Mouse (Mus musculus) lung, embryonic 14.5 days (tissue): ENCODE data around the gene Cdk10. TPM values are rescaled to one million over a fixed set of nuclear protein-coding genes. Genes with fewer than 3 reads are reported as not detected.

ENCODE experiments used
- ATAC-seq: fragments of 200-750 bp; cut with Nextera tagmentation; 2 replicates; pipeline ENCODE4 v1.8.0; 2017; ENCODE audit warnings: mild to moderate bottlenecking, moderate TSS enrichment, moderate library complexity; ENCODE audit not compliant: insufficient read depth
- DNase-seq: peaks from one replicate; pipeline ENCODE4 v3.0.0-alpha.2; 2015
- H3K27ac ChIP-seq: fragments of 300-500 bp; sonication (generic); 2 replicates; pipeline ENCODE4 v1.5.1; 2014; ENCODE audit warnings: low read depth, mild to moderate bottlenecking, moderate library complexity
- H3K27me3 ChIP-seq: fragments of 300-500 bp; sonication (generic); 2 replicates; pipeline ENCODE4 v1.6.1; 2014; ENCODE audit warnings: low read length, control low read depth; ENCODE audit not compliant: insufficient read depth
- H3K36me3 ChIP-seq: fragments of 300-500 bp; sonication (generic); 2 replicates; pipeline ENCODE4 v1.6.1; 2014; ENCODE audit warnings: control low read depth; ENCODE audit not compliant: insufficient read depth
- H3K4me1 ChIP-seq: fragments of 300-500 bp; sonication (generic); 2 replicates; pipeline ENCODE4 v1.6.1; 2014; ENCODE audit warnings: antibody characterized with exemption, control low read depth; ENCODE audit not compliant: insufficient read depth
- H3K4me2 ChIP-seq: fragments of 300-500 bp; sonication (generic); 2 replicates; pipeline ENCODE4 v1.6.1; 2014; ENCODE audit warnings: mild to moderate bottlenecking
- H3K4me3 ChIP-seq: fragments of 300-500 bp; sonication (generic); 2 replicates; pipeline ENCODE4 v1.5.1; 2014; ENCODE audit warnings: low read depth, low read length
- H3K9ac ChIP-seq: fragments of 300-500 bp; sonication (generic); 2 replicates; pipeline ENCODE4 v1.6.1; 2014
- H3K9me3 ChIP-seq: fragments of 300-500 bp; sonication (generic); 2 replicates; pipeline ENCODE4 v1.6.1; 2016; ENCODE audit warnings: low read depth, low read length, control low read depth
- CTCF ChIP-seq: IDR thresholded peaks from 2 replicates; pipeline ENCODE4 v1.5.1; 2016; ENCODE audit warnings: antibody characterized with exemption, low read depth
- WGBS: fragments of 180-500 bp; shearing (Covaris S2); extraction: QIAGEN DNeasy Blood & Tissue Kit; methylation state at CpG from one replicate; pipeline ENCODE4 v1.1.7; 2014; 5-methylcytosine and 5-hydroxymethylcytosine counted together
- polyA plus RNA-seq: library from polyadenylated mRNA; unstranded; fragments of >200 nt; fragmentation: Nextera tagmentation; extraction: Ambion mirVana; gene quantifications from 2 replicates; pipeline ENCODE4 v1.2.1, GENCODE M21; 2014

Gene Cdk10
- polyA plus RNA-seq, 1 experiment from 2014 or later = 36.3 TPM

- TF ChIP-seq CTCF = no peak
- Histone ChIP-seq H3K4me3 (no peak overlapping the region), H3K27ac (no peak overlapping the region), H3K9ac (no peak overlapping the region), H3K4me2 (no peak overlapping the region), H3K27me3 (peaks cover 21% of the 10 kb centered on the region; the same call in 1 of the 2 replicates), H3K36me3 (peaks cover 19% of the 10 kb centered on the region; the same call in 1 of the 2 replicates), H3K9me3 (no peaks in the 10 kb centered on the region), H3K4me1 (0 out of 2 replicates have a peak, but pooled peaks cover 6% of the 10 kb centered on the region)
- no peak for ATAC-seq
- 23% methylated on average over 7 of the region's 7 CpGs for WGBS
- no peak for DNase-seq
Observed at GRCm38 (mm10) chr8:123232553-123232952, 7.9 kb downstream of the Cdk10 start.

- H3K9me3 ChIP-seq = no peaks in the 10 kb centered on the region
- H3K36me3 ChIP-seq = peaks cover 12% of the 10 kb centered on the region; the same call in 1 of the 2 replicates
- no peak for ATAC-seq
- no peak overlapping the region for H3K9ac ChIP-seq
- no peak overlapping the region for H3K4me2 ChIP-seq
- 58% methylated on average over 13 of the region's 13 CpGs for WGBS
- DNase-seq = no peak
- H3K27me3 ChIP-seq = peaks cover 21% of the 10 kb centered on the region; the same call in 1 of the 2 replicates
- no peak overlapping the region for H3K27ac ChIP-seq
- no peak for TF ChIP-seq CTCF
- H3K4me3 ChIP-seq = no peak overlapping the region
- 0 out of 2 replicates have a peak, but pooled peaks cover 6% of the 10 kb centered on the region for H3K4me1 ChIP-seq
Observed at GRCm38 (mm10) chr8:123233300-123233699, 8.7 kb downstream of the Cdk10 start.

GRCm38 (mm10) chr8:123233760-123234159, 9.1 kb downstream of the Cdk10 start:
- Histone ChIP-seq H3K4me1 (0 out of 2 replicates have a peak, but pooled peaks cover 6% of the 10 kb centered on the region), H3K27ac (no peak overlapping the region), H3K9ac (no peak overlapping the region), H3K9me3 (no peaks in the 10 kb centered on the region), H3K27me3 (peaks cover 21% of the 10 kb centered on the region; the same call in 1 of the 2 replicates), H3K36me3 (peaks cover 7% of the 10 kb centered on the region; the same call in 1 of the 2 replicates), H3K4me2 (no peak overlapping the region), H3K4me3 (no peak overlapping the region)
- no peak for DNase-seq
- TF ChIP-seq CTCF = no peak
- WGBS = 76% methylated on average over 11 of the region's 11 CpGs
- no peak for ATAC-seq

- no peak for ATAC-seq
- WGBS = 31% methylated on average over 13 of the region's 13 CpGs
Observed at GRCm38 (mm10) chr8:123234918-123235519, 10.4 kb downstream of the Cdk10 start.

GRCm38 (mm10) chr8:123235520-123236497, 11.2 kb downstream of the Cdk10 start, which contains the start of gene Spata2l:
TSS of gene Spata2l (minus strand) at chr8:123236233.
- peak; percentile 92 for DNase-seq
- Histone ChIP-seq H3K36me3 (no peaks in the 10 kb centered on the region), H3K9ac (peak within 1 kb of the TSS; percentile 58), H3K4me3 (peak within 1 kb of the TSS; percentile 56), H3K27ac (no peak within 1 kb of the TSS), H3K9me3 (no peaks in the 10 kb centered on the region), H3K27me3 (peaks cover 21% of the 10 kb centered on the region; the same call in 1 of the 2 replicates), H3K4me1 (0 out of 2 replicates have a peak, but pooled peaks cover 6% of the 10 kb centered on the region), H3K4me2 (peak within 1 kb of the TSS; percentile 93)
- ATAC-seq = peak; percentile 86
- TF ChIP-seq CTCF = peak; percentile 29; the same call in 1 of the 2 replicates
- WGBS = 2% methylated on average over 57 of the region's 57 CpGs

More at GRCm38 (mm10) chr8:123234918-123235519, 10.4 kb downstream of the Cdk10 start:
- Histone ChIP-seq H3K4me3 (peak overlapping the region; percentile 56), H3K4me2 (peak overlapping the region; percentile 93), H3K27me3 (peaks cover 21% of the 10 kb centered on the region; the same call in 1 of the 2 replicates), H3K36me3 (no peaks in the 10 kb centered on the region), H3K9ac (peak overlapping the region; percentile 58), H3K9me3 (no peaks in the 10 kb centered on the region), H3K27ac (no peak overlapping the region), H3K4me1 (0 out of 2 replicates have a peak, but pooled peaks cover 6% of the 10 kb centered on the region)
- TF ChIP-seq CTCF = no peak
- peak; percentile 27 for DNase-seq

- H3K9ac ChIP-seq = no peak overlapping the region
- H3K4me2 ChIP-seq = no peak overlapping the region
- H3K27me3 ChIP-seq = peaks cover 15% of the 10 kb centered on the region; the same call in 1 of the 2 replicates
- no peak overlapping the region for H3K27ac ChIP-seq
- H3K9me3 ChIP-seq = no peaks in the 10 kb centered on the region
- TF ChIP-seq CTCF = no peak
- DNase-seq (no peak), ATAC-seq (no peak)
- no peak overlapping the region for H3K4me3 ChIP-seq
- H3K36me3 ChIP-seq = peaks cover 22% of the 10 kb centered on the region
- 85% methylated on average over 10 of the region's 10 CpGs for WGBS
- H3K4me1 ChIP-seq = 0 out of 2 replicates have a peak, but pooled peaks cover 6% of the 10 kb centered on the region
Observed at GRCm38 (mm10) chr8:123239398-123239797, 14.8 kb downstream of the Cdk10 start.
